Mouse (Mus musculus): ENCODE measurements around the gene Agpat2. TPM values are rescaled to one million over a fixed set of nuclear protein-coding genes. Genes with fewer than 3 reads are reported as not detected.
A peak's percentile ranks its signal among the peaks of the same experiment; 100 is the strongest.

Agpat2 gene
- total and polyA plus RNA-seq, 3 experiments: 4.6 to 6.0 (median 4.7) TPM

- ATAC-seq (ENCODE audit: extremely low read depth, insufficient number of reproducible peaks, low FRiP score, poor library complexity, severe bottlenecking): no peak
- peak; percentile 41; the same call in 1 of the 2 replicates for TF ChIP-seq CTCF (IDR thresholded peaks at IDR 0.05; ENCODE audit: low read depth, low read length)
- no peak for TF ChIP-seq TAL1 (conservative IDR thresholded peaks at IDR 0.05; ENCODE audit: low read depth, low read length)
- TF ChIP-seq GATA2 (IDR thresholded peaks at IDR 0.05; ENCODE audit: borderline replicate concordance, low read depth, low read length): no peak
- DNase-seq (ENCODE audit: low spot score): no peak
Measured at GRCm38 (mm10) chr2:26561351-26562016, 42.7 kb downstream of the Agpat2 start.

GRCm38 (mm10) chr2:26560506-26560905 lies 43.7 kb downstream of the Agpat2 start:
- ATAC-seq (ENCODE audit: extremely low read depth, insufficient number of reproducible peaks, low FRiP score, poor library complexity, severe bottlenecking) (no peak), DNase-seq (ENCODE audit: low spot score) (no peak)
- peaks cover 21% of the 10 kb centered on the region for H3K4me1 ChIP-seq (ENCODE audit: insufficient read depth, low read depth, low read length)
- no peaks in the 10 kb centered on the region for H3K9me3 ChIP-seq (replicated peaks)
- H3K27me3 ChIP-seq (ENCODE audit: insufficient read depth, low read length): peaks cover 49% of the 10 kb centered on the region
- H3K36me3 ChIP-seq (replicated peaks): no peaks in the 10 kb centered on the region
- no peak for TF ChIP-seq CTCF (IDR thresholded peaks at IDR 0.05; ENCODE audit: low read depth, low read length)
- TF ChIP-seq TAL1 (conservative IDR thresholded peaks at IDR 0.05; ENCODE audit: low read depth, low read length): no peak
- TF ChIP-seq GATA2 (IDR thresholded peaks at IDR 0.05; ENCODE audit: borderline replicate concordance, low read depth, low read length): no peak
- no peak for TF ChIP-seq GATA1 (IDR thresholded peaks at IDR 0.05; ENCODE audit: borderline replicate concordance, low read length)
- TF ChIP-seq POLR2AphosphoS5 (IDR thresholded peaks at IDR 0.05; ENCODE audit: insufficient replicate concordance, low read depth, low read length): no peak
- H3K4me3 ChIP-seq (ENCODE audit: low read depth, low read length): no peak overlapping the region

More at GRCm38 (mm10) chr2:26561351-26562016, 42.7 kb downstream of the Agpat2 start:
- H3K4me1 ChIP-seq (ENCODE audit: insufficient read depth, low read depth, low read length): peaks cover 17% of the 10 kb centered on the region
- H3K4me3 ChIP-seq (ENCODE audit: low read depth, low read length): no peak overlapping the region
- H3K36me3 ChIP-seq (replicated peaks): no peaks in the 10 kb centered on the region
- H3K9me3 ChIP-seq (replicated peaks): no peaks in the 10 kb centered on the region
- peaks cover 50% of the 10 kb centered on the region for H3K27me3 ChIP-seq (ENCODE audit: insufficient read depth, low read length)

GRCm38 (mm10) chr2:26556535-26556993 lies 47.7 kb downstream of the Agpat2 start:
- Histone ChIP-seq H3K4me1 (ENCODE audit: insufficient read depth, low read depth, low read length) (peaks cover 50% of the 10 kb centered on the region), H3K4me3 (ENCODE audit: low read depth, low read length) (no peak overlapping the region; the same call in 1 of the 2 replicates), H3K27me3 (ENCODE audit: insufficient read depth, low read length) (peaks cover 54% of the 10 kb centered on the region), H3K9me3 (replicated peaks) (no peaks in the 10 kb centered on the region), H3K36me3 (replicated peaks) (no peaks in the 10 kb centered on the region)
- ATAC-seq (ENCODE audit: extremely low read depth, insufficient number of reproducible peaks, low FRiP score, poor library complexity, severe bottlenecking): no peak
- TF ChIP-seq POLR2AphosphoS5 (IDR thresholded peaks at IDR 0.05; ENCODE audit: insufficient replicate concordance, low read depth, low read length) (no peak), CTCF (IDR thresholded peaks at IDR 0.05; ENCODE audit: low read depth, low read length) (no peak), TAL1 (conservative IDR thresholded peaks at IDR 0.05; ENCODE audit: low read depth, low read length) (no peak), GATA2 (IDR thresholded peaks at IDR 0.05; ENCODE audit: borderline replicate concordance, low read depth, low read length) (no peak), GATA1 (IDR thresholded peaks at IDR 0.05; ENCODE audit: borderline replicate concordance, low read length) (no peak)
- DNase-seq (ENCODE audit: low spot score): no peak

- TF ChIP-seq TAL1 (conservative IDR thresholded peaks at IDR 0.05; ENCODE audit: low read depth, low read length) (no peak), GATA1 (IDR thresholded peaks at IDR 0.05; ENCODE audit: borderline replicate concordance, low read length) (no peak), POLR2AphosphoS5 (IDR thresholded peaks at IDR 0.05; ENCODE audit: insufficient replicate concordance, low read depth, low read length) (no peak), GATA2 (IDR thresholded peaks at IDR 0.05; ENCODE audit: borderline replicate concordance, low read depth, low read length) (no peak), CTCF (IDR thresholded peaks at IDR 0.05; ENCODE audit: low read depth, low read length) (no peak)
- Histone ChIP-seq H3K9me3 (replicated peaks) (no peaks in the 10 kb centered on the region), H3K36me3 (replicated peaks) (no peaks in the 10 kb centered on the region), H3K4me1 (ENCODE audit: insufficient read depth, low read depth, low read length) (peaks cover 55% of the 10 kb centered on the region), H3K4me3 (ENCODE audit: low read depth, low read length) (no peak overlapping the region), H3K27me3 (ENCODE audit: insufficient read depth, low read length) (peaks cover 48% of the 10 kb centered on the region)
- no peak for DNase-seq (ENCODE audit: low spot score)
- ATAC-seq (ENCODE audit: extremely low read depth, insufficient number of reproducible peaks, low FRiP score, poor library complexity, severe bottlenecking): no peak
Measured at GRCm38 (mm10) chr2:26555076-26555475, 49.1 kb downstream of the Agpat2 start.

GRCm38 (mm10) chr2:26553904-26554303 lies 50.3 kb downstream of the Agpat2 start:
- peaks cover 50% of the 10 kb centered on the region for H3K27me3 ChIP-seq (ENCODE audit: insufficient read depth, low read length)
- peaks cover 55% of the 10 kb centered on the region for H3K4me1 ChIP-seq (ENCODE audit: insufficient read depth, low read depth, low read length)
- no peak overlapping the region for H3K4me3 ChIP-seq (ENCODE audit: low read depth, low read length)
- no peaks in the 10 kb centered on the region for H3K36me3 ChIP-seq (replicated peaks)
- ATAC-seq (ENCODE audit: extremely low read depth, insufficient number of reproducible peaks, low FRiP score, poor library complexity, severe bottlenecking): no peak
- TF ChIP-seq POLR2AphosphoS5 (IDR thresholded peaks at IDR 0.05; ENCODE audit: insufficient replicate concordance, low read depth, low read length) (no peak), CTCF (IDR thresholded peaks at IDR 0.05; ENCODE audit: low read depth, low read length) (no peak), GATA2 (IDR thresholded peaks at IDR 0.05; ENCODE audit: borderline replicate concordance, low read depth, low read length) (no peak), TAL1 (conservative IDR thresholded peaks at IDR 0.05; ENCODE audit: low read depth, low read length) (no peak), GATA1 (IDR thresholded peaks at IDR 0.05; ENCODE audit: borderline replicate concordance, low read length) (no peak)
- no peaks in the 10 kb centered on the region for H3K9me3 ChIP-seq (replicated peaks)
- DNase-seq (ENCODE audit: low spot score): no peak

- no peak for DNase-seq (ENCODE audit: low spot score)
- Histone ChIP-seq H3K4me1 (ENCODE audit: insufficient read depth, low read depth, low read length) (peaks cover 55% of the 10 kb centered on the region), H3K4me3 (ENCODE audit: low read depth, low read length) (no peak overlapping the region), H3K27me3 (ENCODE audit: insufficient read depth, low read length) (peaks cover 61% of the 10 kb centered on the region), H3K9me3 (replicated peaks) (no peaks in the 10 kb centered on the region), H3K36me3 (replicated peaks) (no peaks in the 10 kb centered on the region)
- TF ChIP-seq CTCF (IDR thresholded peaks at IDR 0.05; ENCODE audit: low read depth, low read length) (no peak), GATA1 (IDR thresholded peaks at IDR 0.05; ENCODE audit: borderline replicate concordance, low read length) (no peak), GATA2 (IDR thresholded peaks at IDR 0.05; ENCODE audit: borderline replicate concordance, low read depth, low read length) (no peak), POLR2AphosphoS5 (IDR thresholded peaks at IDR 0.05; ENCODE audit: insufficient replicate concordance, low read depth, low read length) (no peak), TAL1 (conservative IDR thresholded peaks at IDR 0.05; ENCODE audit: low read depth, low read length) (no peak)
- ATAC-seq (ENCODE audit: extremely low read depth, insufficient number of reproducible peaks, low FRiP score, poor library complexity, severe bottlenecking): no peak
Measured at GRCm38 (mm10) chr2:26552066-26552465, 52.2 kb downstream of the Agpat2 start.
